Mouse (Mus musculus): ENCODE data around the gene Atp2b1. TPM values are rescaled to one million over a fixed set of nuclear protein-coding genes. Genes with fewer than 3 reads are reported as not detected.

Gene Atp2b1
- polyA plus RNA-seq, 1 experiment: 9.3 TPM

DNA sequence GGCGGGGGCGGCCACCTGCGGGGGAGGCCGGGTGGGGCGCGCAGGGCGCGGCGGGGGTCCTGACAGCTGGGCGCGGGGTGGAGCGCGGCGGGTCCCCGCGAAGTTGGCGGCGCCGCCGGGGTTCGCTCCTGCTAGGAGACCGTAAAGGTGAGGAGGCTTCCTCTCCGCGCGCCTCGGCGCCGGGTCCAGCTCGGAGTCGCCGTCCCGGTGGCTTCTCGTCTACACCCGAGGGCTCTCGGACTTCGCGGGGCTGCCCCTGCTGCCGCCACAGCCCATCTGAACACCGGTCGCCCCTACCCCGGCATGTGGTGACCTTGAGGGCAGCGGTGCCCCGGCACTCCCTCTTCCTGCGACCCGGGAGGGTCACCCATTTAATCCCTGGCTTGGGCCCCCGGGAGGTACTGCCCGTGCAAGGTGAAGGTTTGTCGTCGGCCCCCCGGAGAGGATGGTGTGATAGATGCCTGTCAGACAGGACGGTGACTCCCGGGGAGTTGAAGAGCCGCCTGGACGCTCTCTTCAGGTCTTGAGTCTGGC lies 1.3 kb downstream of the Atp2b1 start:
- Histone ChIP-seq H3K36me3 (ENCODE audit: control insufficient read depth, insufficient read depth, low read length) (no peaks in the 10 kb centered on the region), H3K27me3 (ENCODE audit: control insufficient read depth, insufficient read depth, low read length) (no peaks in the 10 kb centered on the region), H3K4me3 (ENCODE audit: extremely low read depth, insufficient read depth, insufficient read length) (peak overlapping the region; percentile 87), H3K4me1 (ENCODE audit: control insufficient read depth, insufficient read depth, insufficient read length) (peaks cover 3% of the 10 kb centered on the region), H3K27ac (ENCODE audit: insufficient read depth, low read length) (peak overlapping the region; percentile 76)
- DNase-seq (ENCODE audit: low read depth in 1 of 2, low spot score in 2 of 2): peak in 1 of 2 experiments; percentile 44
- under 1% methylated on average over 38 of the region's 54 CpGs for WGBS
- TF ChIP-seq CTCF (IDR thresholded peaks at IDR 0.05; ENCODE audit: extremely low read depth, insufficient read depth, insufficient read length, insufficient replicate concordance) (no peak), POLR2A (IDR thresholded peaks at IDR 0.05; ENCODE audit: low read depth, low read length) (no peak)

DNA sequence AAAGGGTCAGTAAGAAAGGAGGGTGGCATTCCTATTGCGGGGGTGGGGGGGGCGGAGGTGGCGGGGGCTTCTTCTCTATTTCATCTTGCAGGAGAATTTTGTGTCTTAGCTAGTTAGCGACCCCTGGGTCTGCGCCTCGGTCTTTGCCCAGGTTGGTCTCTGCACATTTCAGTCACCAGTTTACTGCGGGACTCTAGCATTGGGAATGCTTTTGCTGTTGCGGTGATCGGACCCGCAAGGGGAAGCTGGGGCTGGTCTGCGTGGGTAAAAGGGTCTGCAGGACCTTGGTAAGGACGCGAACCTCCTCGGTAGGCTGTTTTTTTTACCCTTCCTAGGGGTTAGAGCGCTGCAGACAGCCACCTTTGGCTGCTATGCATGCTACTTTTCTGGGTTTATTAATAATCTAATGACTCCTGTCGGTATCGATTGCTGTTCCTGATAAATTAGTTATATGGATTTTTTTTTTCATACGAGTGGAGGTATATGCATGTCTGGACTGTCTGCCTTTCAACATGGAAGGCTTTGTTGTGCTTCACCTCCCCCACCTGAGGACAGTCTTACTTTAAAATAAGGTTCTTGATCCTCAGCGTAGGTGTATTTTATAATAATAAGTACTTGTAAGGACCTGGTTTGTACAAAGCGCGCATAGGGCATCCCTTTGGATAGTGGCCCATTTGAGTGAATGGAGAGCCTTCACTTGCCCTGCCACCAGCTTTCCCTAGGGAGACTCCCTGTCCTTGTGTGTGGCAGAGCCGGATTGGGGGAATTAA lies 2.0 kb downstream of the Atp2b1 start:
- TF ChIP-seq CTCF (IDR thresholded peaks at IDR 0.05; ENCODE audit: extremely low read depth, insufficient read depth, insufficient read length, insufficient replicate concordance) (no peak), POLR2A (IDR thresholded peaks at IDR 0.05; ENCODE audit: low read depth, low read length) (no peak)
- Histone ChIP-seq H3K4me3 (ENCODE audit: extremely low read depth, insufficient read depth, insufficient read length) (peak overlapping the region; percentile 87), H3K4me1 (ENCODE audit: control insufficient read depth, insufficient read depth, insufficient read length) (peaks cover 3% of the 10 kb centered on the region), H3K36me3 (ENCODE audit: control insufficient read depth, insufficient read depth, low read length) (no peaks in the 10 kb centered on the region), H3K27me3 (ENCODE audit: control insufficient read depth, insufficient read depth, low read length) (no peaks in the 10 kb centered on the region), H3K27ac (ENCODE audit: insufficient read depth, low read length) (no peak overlapping the region)
- WGBS: 19% methylated on average over 22 of the region's 22 CpGs
- DNase-seq (ENCODE audit: low read depth in 1 of 2, low spot score in 2 of 2): peak in 1 of 2 experiments; percentile 8

DNA sequence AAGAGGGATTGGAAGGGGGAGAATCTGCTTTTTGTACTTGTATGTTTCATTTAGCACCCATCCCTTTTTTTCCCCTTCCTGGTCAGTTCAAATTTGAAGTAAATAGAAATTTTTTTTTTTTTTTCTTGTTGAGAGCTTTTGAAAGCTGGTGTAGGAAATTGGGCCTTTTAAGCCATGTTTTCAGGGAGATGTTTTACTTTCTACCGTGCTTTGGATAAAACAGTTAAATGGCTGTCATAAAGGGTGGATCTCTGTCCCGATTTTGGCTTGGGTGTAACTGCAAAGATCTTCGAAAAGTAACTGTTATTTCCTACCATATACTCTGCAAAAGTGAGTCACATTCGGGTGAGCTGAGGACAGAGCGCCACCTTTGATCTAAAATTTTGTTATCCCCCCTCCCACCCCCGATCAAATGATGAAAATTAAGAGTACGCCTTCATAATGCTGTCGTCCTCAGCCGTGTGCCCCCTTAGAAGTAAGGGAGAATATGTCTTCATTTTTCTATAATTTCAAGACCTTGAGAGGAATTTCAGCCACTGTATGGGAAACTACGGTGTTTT lies 2.7 kb downstream of the Atp2b1 start:
- 72% methylated on average over 10 of the region's 10 CpGs for WGBS
- no peak overlapping the region for H3K27ac ChIP-seq (ENCODE audit: insufficient read depth, low read length)
- no peaks in the 10 kb centered on the region for H3K27me3 ChIP-seq (ENCODE audit: control insufficient read depth, insufficient read depth, low read length)
- DNase-seq (ENCODE audit: low read depth in 1 of 2, low spot score in 2 of 2): no peak
- H3K4me3 ChIP-seq (ENCODE audit: extremely low read depth, insufficient read depth, insufficient read length): no peak overlapping the region
- H3K4me1 ChIP-seq (ENCODE audit: control insufficient read depth, insufficient read depth, insufficient read length): peaks cover 3% of the 10 kb centered on the region
- no peaks in the 10 kb centered on the region for H3K36me3 ChIP-seq (ENCODE audit: control insufficient read depth, insufficient read depth, low read length)
- TF ChIP-seq POLR2A (IDR thresholded peaks at IDR 0.05; ENCODE audit: low read depth, low read length) (no peak), CTCF (IDR thresholded peaks at IDR 0.05; ENCODE audit: extremely low read depth, insufficient read depth, insufficient read length, insufficient replicate concordance) (no peak)

DNA sequence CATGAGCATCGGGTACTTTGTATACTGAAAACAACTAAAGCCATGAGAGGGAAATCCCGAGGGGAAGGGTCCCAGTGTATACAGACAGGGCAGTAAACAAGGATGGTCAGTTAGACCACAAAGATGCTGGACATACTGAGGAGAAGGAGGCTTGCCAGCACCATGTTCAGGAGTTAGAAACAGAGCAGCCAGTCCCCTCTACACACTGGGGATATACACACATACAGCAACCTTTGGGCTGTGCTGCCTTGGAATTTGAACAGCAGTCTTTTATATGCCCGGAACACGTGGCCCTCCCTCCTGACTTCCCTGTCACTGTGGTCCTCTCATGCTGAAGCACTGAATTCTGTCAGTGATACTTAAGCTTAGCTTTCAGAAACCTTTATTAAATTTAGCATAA lies 10.9 kb downstream of the Atp2b1 start:
- no peak for TF ChIP-seq CTCF (IDR thresholded peaks at IDR 0.05; ENCODE audit: extremely low read depth, insufficient read depth, insufficient read length, insufficient replicate concordance)
- no peak for TF ChIP-seq POLR2A (IDR thresholded peaks at IDR 0.05; ENCODE audit: low read depth, low read length)
- H3K4me1 ChIP-seq (ENCODE audit: control insufficient read depth, insufficient read depth, insufficient read length): no peaks in the 10 kb centered on the region; the same call in 1 of the 2 replicates
- H3K36me3 ChIP-seq (ENCODE audit: control insufficient read depth, insufficient read depth, low read length): no peaks in the 10 kb centered on the region
- DNase-seq (ENCODE audit: low read depth in 1 of 2, low spot score in 2 of 2): no peak
- H3K27me3 ChIP-seq (ENCODE audit: control insufficient read depth, insufficient read depth, low read length): no peaks in the 10 kb centered on the region
- 77% methylated on average over 4 of the region's 4 CpGs for WGBS
- H3K27ac ChIP-seq (ENCODE audit: insufficient read depth, low read length): no peak overlapping the region
- no peak overlapping the region for H3K4me3 ChIP-seq (ENCODE audit: extremely low read depth, insufficient read depth, insufficient read length)

DNA sequence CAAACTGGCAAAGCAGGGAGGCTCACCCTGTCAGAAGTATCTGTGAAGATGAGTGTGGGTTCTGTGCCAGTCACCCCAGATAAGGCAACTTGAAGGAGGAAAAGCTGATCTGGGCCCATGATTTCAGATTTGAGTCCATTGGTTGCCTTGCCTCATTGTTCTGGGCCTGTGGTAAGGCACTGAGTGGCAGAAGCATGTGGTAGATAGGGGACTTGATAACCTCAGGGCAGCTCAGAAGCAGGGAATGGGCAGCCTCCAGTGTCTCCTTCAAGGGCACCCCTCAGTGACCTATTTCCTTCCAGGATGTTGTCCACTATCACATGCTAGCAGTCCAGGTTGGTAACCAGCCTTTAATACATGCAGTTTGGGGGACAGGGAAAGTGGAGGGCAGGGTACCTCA lies 12.8 kb downstream of the Atp2b1 start:
- no peak for TF ChIP-seq CTCF (IDR thresholded peaks at IDR 0.05; ENCODE audit: extremely low read depth, insufficient read depth, insufficient read length, insufficient replicate concordance)
- no peak for TF ChIP-seq POLR2A (IDR thresholded peaks at IDR 0.05; ENCODE audit: low read depth, low read length)
- Histone ChIP-seq H3K4me3 (ENCODE audit: extremely low read depth, insufficient read depth, insufficient read length) (no peak overlapping the region), H3K36me3 (ENCODE audit: control insufficient read depth, insufficient read depth, low read length) (no peaks in the 10 kb centered on the region), H3K27me3 (ENCODE audit: control insufficient read depth, insufficient read depth, low read length) (no peaks in the 10 kb centered on the region), H3K27ac (ENCODE audit: insufficient read depth, low read length) (no peak overlapping the region), H3K4me1 (ENCODE audit: control insufficient read depth, insufficient read depth, insufficient read length) (no peaks in the 10 kb centered on the region; the same call in none of the 2 replicates)
- no peak for DNase-seq (ENCODE audit: low read depth in 1 of 2, low spot score in 2 of 2)

DNA sequence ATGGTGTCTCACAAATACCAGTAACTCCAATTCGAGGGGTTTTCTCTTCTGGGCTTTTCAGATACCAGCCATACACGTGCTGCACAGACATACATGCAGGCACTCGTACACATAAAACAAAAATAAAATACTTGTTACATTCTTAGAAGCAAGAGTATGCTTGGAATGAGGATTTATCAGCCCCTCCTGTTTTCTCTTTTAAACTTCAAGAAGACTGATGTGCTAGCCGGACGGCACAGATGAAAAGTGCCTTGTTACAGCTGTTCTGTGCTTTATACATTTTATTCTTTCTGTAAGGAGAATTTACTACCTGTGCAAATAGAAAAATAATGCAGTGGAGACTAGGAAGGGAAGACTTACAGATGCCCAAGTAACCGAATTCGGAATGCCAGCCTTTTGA lies 15.2 kb downstream of the Atp2b1 start:
- no peak overlapping the region for H3K4me3 ChIP-seq (ENCODE audit: extremely low read depth, insufficient read depth, insufficient read length)
- no peak for TF ChIP-seq POLR2A (IDR thresholded peaks at IDR 0.05; ENCODE audit: low read depth, low read length)
- no peak for TF ChIP-seq CTCF (IDR thresholded peaks at IDR 0.05; ENCODE audit: extremely low read depth, insufficient read depth, insufficient read length, insufficient replicate concordance)
- DNase-seq (ENCODE audit: low read depth in 1 of 2, low spot score in 2 of 2): no peak
- WGBS: 80% methylated on average over 7 of the region's 7 CpGs
- H3K36me3 ChIP-seq (ENCODE audit: control insufficient read depth, insufficient read depth, low read length): no peaks in the 10 kb centered on the region; the same call in 1 of the 2 replicates
- H3K4me1 ChIP-seq (ENCODE audit: control insufficient read depth, insufficient read depth, insufficient read length): no peaks in the 10 kb centered on the region; the same call in none of the 2 replicates
- no peak overlapping the region for H3K27ac ChIP-seq (ENCODE audit: insufficient read depth, low read length)
- no peaks in the 10 kb centered on the region for H3K27me3 ChIP-seq (ENCODE audit: control insufficient read depth, insufficient read depth, low read length)

Data from spleen, adult 2 months (tissue).